Mouse (Mus musculus) left cerebral cortex, postnatal 36 days (tissue): ENCODE results near the gene Sgsm3. TPM values are rescaled to one million over a fixed set of nuclear protein-coding genes. Genes with fewer than 3 reads are reported as not detected.

Experiments
- DNase-seq, 2 experiments: peaks; one replicate each; pipeline ENCODE4 v3.0.0; 2021 to 2022; ENCODE audit warnings: low spot score in 2 of 2, mixed read lengths in 1 of 2
- intact Hi-C: fragments of 180-260 bp; cut with DNase I; formaldehyde crosslinking; loops from one replicate; pipeline ENCODE4 v1.15.1; 2025
- total RNA-seq, 2 experiments: library from RNA; stranded (reverse); gene quantifications; 2 replicates each; pipeline ENCODE4 v1.2.3; 2021

The Sgsm3 gene
- total RNA-seq, 2 experiments from 2014 or later: 87.8 to 97.0 TPM

- no peak for DNase-seq
- intact Hi-C loops: no loop called here
These were observed 39.7 kb downstream of the Sgsm3 start for GRCm38 (mm10) chr15:81017308-81017707.

- intact Hi-C loops: loop anchor here (10.0 kb wide), 1 partner anchor 283 kb away; no protein-coding TSS in a partner anchor
- DNase-seq: no peak
These were observed 43.8 kb downstream of the Sgsm3 start for GRCm38 (mm10) chr15:81021377-81021776.

- intact Hi-C loops: loop anchor here (10.0 kb wide), 1 partner anchor 282 kb away; no protein-coding TSS in a partner anchor
These were observed 44.9 kb downstream of the Sgsm3 start for GRCm38 (mm10) chr15:81022437-81022836.

GRCm38 (mm10) chr15:81023842-81024241, 46.3 kb downstream of the Sgsm3 start:
- DNase-seq: no peak
- intact Hi-C loops: loop anchor here (10.0 kb wide), 1 partner anchor 281 kb away; no protein-coding TSS in a partner anchor

More at GRCm38 (mm10) chr15:81022437-81022836, 44.9 kb downstream of the Sgsm3 start:
- no peak for DNase-seq

- intact Hi-C loops: loop anchor here (2.0 to 10.0 kb wide), 3 partner anchors 40 to 278 kb away; no protein-coding TSS in a partner anchor
These were observed 49.3 kb downstream of the Sgsm3 start for GRCm38 (mm10) chr15:81026901-81027300.

GRCm38 (mm10) chr15:81027378-81028173, 50.0 kb downstream of the Sgsm3 start:
- peak; percentile 74 to 83 for DNase-seq
- intact Hi-C loops: loop anchor here (2.0 to 10.0 kb wide), 3 partner anchors 40 to 277 kb away; no protein-coding TSS in a partner anchor

More at GRCm38 (mm10) chr15:81026901-81027300, 49.3 kb downstream of the Sgsm3 start:
- no peak for DNase-seq

- no peak for DNase-seq
- intact Hi-C loops: no loop called here
These were observed 53.4 kb downstream of the Sgsm3 start for GRCm38 (mm10) chr15:81030891-81031425.

- no peak for DNase-seq
- intact Hi-C loops: no loop called here
These were observed 54.0 kb downstream of the Sgsm3 start for GRCm38 (mm10) chr15:81031611-81032010.

- no peak for DNase-seq
- intact Hi-C loops: no loop called here
These were observed 55.5 kb downstream of the Sgsm3 start for GRCm38 (mm10) chr15:81032941-81033629.

GRCm38 (mm10) chr15:81034119-81034518, 56.6 kb downstream of the Sgsm3 start:
- intact Hi-C loops: no loop called here
- no peak for DNase-seq

- no peak for DNase-seq
- intact Hi-C loops: no loop called here
These were observed 58.0 kb downstream of the Sgsm3 start for GRCm38 (mm10) chr15:81035417-81036162.

GRCm38 (mm10) chr15:81038419-81038818, 60.9 kb downstream of the Sgsm3 start:
- DNase-seq: no peak
- intact Hi-C loops: no loop called here

- no peak for DNase-seq
These were observed 64.2 kb downstream of the Sgsm3 start for GRCm38 (mm10) chr15:81041767-81042166.

GRCm38 (mm10) chr15:81042276-81042931, 64.8 kb downstream of the Sgsm3 start:
- DNase-seq: no peak
- intact Hi-C loops: no loop called here

More at GRCm38 (mm10) chr15:81041767-81042166, 64.2 kb downstream of the Sgsm3 start:
- intact Hi-C loops: no loop called here

- no peak for DNase-seq
- intact Hi-C loops: no loop called here
These were observed 66.9 kb downstream of the Sgsm3 start for GRCm38 (mm10) chr15:81044446-81044845.

GRCm38 (mm10) chr15:81045336-81045735, 67.8 kb downstream of the Sgsm3 start:
- intact Hi-C loops: no loop called here
- no peak for DNase-seq

GRCm38 (mm10) chr15:81046061-81046460, 68.5 kb downstream of the Sgsm3 start:
- intact Hi-C loops: no loop called here

GRCm38 (mm10) chr15:81047497-81047896, 69.9 kb downstream of the Sgsm3 start:
- intact Hi-C loops: no loop called here
- DNase-seq: no peak

More at GRCm38 (mm10) chr15:81046061-81046460, 68.5 kb downstream of the Sgsm3 start:
- no peak for DNase-seq
